Mouse (Mus musculus) embryonic facial prominence, embryonic 11.5 days (tissue): Measurements from ENCODE around the gene Med22. TPM values are rescaled to one million over a fixed set of nuclear protein-coding genes. Genes with fewer than 3 reads are reported as not detected.
"Not testable (repeated sequence)": the region's sequence is repeated elsewhere in the genome, so short reads cannot be mapped to it uniquely, and the experiment has no call there.

ENCODE experiments used
- ATAC-seq: fragments of 200-750 bp; cut with Nextera tagmentation; replicated peaks from 2 replicates; pipeline ENCODE4 v1.8.0; 2017; ENCODE audit warnings: low read depth; ENCODE audit not compliant: insufficient number of reproducible peaks, low FRiP score, low TSS enrichment
- DNase-seq: peaks from one replicate; pipeline ENCODE4 v3.0.0-alpha.2; 2015; ENCODE audit warnings: low spot score
- H3K27ac ChIP-seq: fragments of 300-500 bp; sonication (generic); replicated peaks from 2 replicates; pipeline ENCODE4 v1.5.1; 2014; ENCODE audit warnings: mild to moderate bottlenecking, low read depth, low read length, control low read depth
- H3K27me3 ChIP-seq: fragments of 300-500 bp; sonication (generic); 2 replicates; pipeline ENCODE4 v1.6.1; 2014; ENCODE audit warnings: mild to moderate bottlenecking, low read length, moderate library complexity, mixed read lengths; ENCODE audit not compliant: control insufficient read depth, insufficient read depth
- H3K36me3 ChIP-seq: fragments of 300-500 bp; sonication (generic); replicated peaks from 2 replicates; pipeline ENCODE4 v1.6.1; 2014; ENCODE audit warnings: low read depth, mild to moderate bottlenecking, low read length, moderate library complexity, mixed read lengths; ENCODE audit not compliant: control insufficient read depth, insufficient read depth
- H3K4me1 ChIP-seq: fragments of 300-500 bp; sonication (generic); 2 replicates; pipeline ENCODE4 v1.6.1; 2014; ENCODE audit warnings: low read length, mixed read lengths; ENCODE audit not compliant: control insufficient read depth, insufficient read depth
- H3K4me2 ChIP-seq: fragments of 300-500 bp; sonication (generic); 2 replicates; pipeline ENCODE4 v1.6.1; 2014; ENCODE audit warnings: low read depth, mild to moderate bottlenecking, control low read depth, low read length, moderate library complexity
- H3K4me3 ChIP-seq: fragments of 300-500 bp; sonication (generic); 2 replicates; pipeline ENCODE4 v1.5.1; 2014; ENCODE audit warnings: low read depth, low read length, control low read depth
- H3K9ac ChIP-seq: fragments of 300-500 bp; sonication (generic); replicated peaks from 2 replicates; pipeline ENCODE4 v1.6.1; 2014; ENCODE audit warnings: mild to moderate bottlenecking, control low read depth, low read length
- H3K9me3 ChIP-seq: fragments of 300-500 bp; sonication (generic); replicated peaks from 2 replicates; pipeline ENCODE4 v1.6.1; 2016; ENCODE audit warnings: mild to moderate bottlenecking, low read length, inconsistent platforms, mixed read lengths; ENCODE audit not compliant: control insufficient read depth
- WGBS: fragments of 180-500 bp; shearing (Covaris S2); extraction: QIAGEN DNeasy Blood & Tissue Kit; methylation state at CpG from one replicate; pipeline ENCODE4 v1.1.7; 2014; 5-methylcytosine and 5-hydroxymethylcytosine counted together
- polyA plus RNA-seq: library from polyadenylated mRNA; unstranded; fragments of >200 nt; fragmentation: Nextera tagmentation; extraction: Ambion mirVana; gene quantifications from 2 replicates; pipeline ENCODE4 v1.2.1, GENCODE M21; 2014

The Med22 gene
- polyA plus RNA-seq, 1 experiment from 2014 or later: 49.2 TPM

DNA sequence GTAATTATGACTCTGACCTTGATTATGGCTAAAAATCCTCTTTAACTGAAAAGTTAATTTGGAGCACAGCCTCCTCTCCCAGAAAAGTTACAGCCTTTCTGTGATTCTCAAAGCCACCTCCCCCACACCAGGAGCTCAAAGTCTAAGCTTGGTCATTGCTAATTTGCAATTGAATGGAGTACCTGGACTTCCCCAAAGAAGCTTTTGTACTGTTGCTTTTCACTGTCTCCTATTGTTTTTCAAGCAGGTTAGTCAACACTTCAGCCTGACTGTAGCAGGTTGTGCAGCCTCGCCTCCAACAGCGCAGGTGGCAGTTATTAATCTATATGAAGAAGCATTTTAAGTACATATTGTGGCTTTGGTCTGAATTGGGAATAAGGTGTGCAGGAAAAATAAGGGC is 24.9 kb downstream of the Med22 start:
- not testable (repeated sequence) for H3K4me1 ChIP-seq, H3K36me3 ChIP-seq, ATAC-seq, H3K9me3 ChIP-seq, H3K4me3 ChIP-seq, H3K27ac ChIP-seq, H3K4me2 ChIP-seq, H3K27me3 ChIP-seq, H3K9ac ChIP-seq, DNase-seq
- WGBS: 90% methylated on average over 2 of the region's 2 CpGs

- Histone ChIP-seq H3K27ac (no peak overlapping the region), H3K36me3 (no peaks in the 10 kb centered on the region), H3K4me2 (no peak overlapping the region), H3K9me3 (no peaks in the 10 kb centered on the region), H3K27me3 (no peaks in the 10 kb centered on the region), H3K4me3 (no peak overlapping the region), H3K9ac (no peak overlapping the region), H3K4me1 (no peaks in the 10 kb centered on the region)
- ATAC-seq (no peak), DNase-seq (no peak)
Measured at GRCm38 (mm10) chr2:26878571-26878970, 31.9 kb downstream of the Med22 start.

- Histone ChIP-seq H3K27me3 (no peaks in the 10 kb centered on the region), H3K27ac (no peak overlapping the region), H3K4me2 (no peak overlapping the region), H3K4me1 (no peaks in the 10 kb centered on the region), H3K4me3 (no peak overlapping the region), H3K36me3 (no peaks in the 10 kb centered on the region), H3K9ac (no peak overlapping the region), H3K9me3 (no peaks in the 10 kb centered on the region)
- DNase-seq (no peak), ATAC-seq (no peak)
- WGBS: 55% methylated on average over 6 of the region's 6 CpGs
Measured at GRCm38 (mm10) chr2:26870666-26871065, 39.8 kb downstream of the Med22 start.

GRCm38 (mm10) chr2:26864879-26865278 is 45.6 kb downstream of the Med22 start, which contains the start of gene Abo:
TSS of gene Abo (minus strand) at chr2:26864979.
- H3K4me2 ChIP-seq: no peak within 1 kb of the TSS
- DNase-seq: no peak
- WGBS: 76% methylated on average over 3 of the region's 3 CpGs
- no peaks in the 10 kb centered on the region for H3K36me3 ChIP-seq
- H3K9ac ChIP-seq: no peak within 1 kb of the TSS
- H3K9me3 ChIP-seq: no peaks in the 10 kb centered on the region
- H3K4me1 ChIP-seq: no peaks in the 10 kb centered on the region
- no peak within 1 kb of the TSS for H3K27ac ChIP-seq
- no peak for ATAC-seq
- no peaks in the 10 kb centered on the region for H3K27me3 ChIP-seq
- no peak within 1 kb of the TSS for H3K4me3 ChIP-seq

- DNase-seq (no peak), ATAC-seq (no peak)
- no peak overlapping the region for H3K27ac ChIP-seq
- no peak overlapping the region for H3K4me3 ChIP-seq
- no peak overlapping the region for H3K9ac ChIP-seq
- no peaks in the 10 kb centered on the region for H3K9me3 ChIP-seq
- 84% methylated on average over 3 of the region's 3 CpGs for WGBS
- H3K36me3 ChIP-seq: no peaks in the 10 kb centered on the region
- no peaks in the 10 kb centered on the region for H3K27me3 ChIP-seq
- no peak overlapping the region for H3K4me2 ChIP-seq
- H3K4me1 ChIP-seq: no peaks in the 10 kb centered on the region
Measured at GRCm38 (mm10) chr2:26862856-26863255, 47.6 kb downstream of the Med22 start.

Other genes starting within 250 kb of the Med22 start
- gene Lcn4, start 239.4 kb downstream of the Med22 start, polyA plus RNA-seq: not detected in 2 replicates
- not detected in 2 replicates for gene Abo, start 45.7 kb downstream of the Med22 start, polyA plus RNA-seq
- 16.3 and 17.0 TPM in 2 replicates for gene Surf6, start 7.8 kb downstream of the Med22 start, polyA plus RNA-seq
- gene Rpl7a, start 87 bp upstream of the Med22 start, polyA plus RNA-seq: 719 and 720 TPM in 2 replicates
- 43.7 and 45.3 TPM in 2 replicates for gene Surf2, start 5.7 kb upstream of the Med22 start, polyA plus RNA-seq
- 49.8 and 51.0 TPM in 2 replicates for gene Surf1, start 5.9 kb upstream of the Med22 start, polyA plus RNA-seq
- gene Surf4, start 23.3 kb upstream of the Med22 start, polyA plus RNA-seq: 162 and 165 TPM in 2 replicates
- gene Stkld1, start 23.4 kb upstream of the Med22 start, polyA plus RNA-seq: 0.28 TPM in 1 of 2 replicates, not detected in the other
- gene Rexo4, start 53.7 kb upstream of the Med22 start, polyA plus RNA-seq: 50.6 and 51.9 TPM in 2 replicates
- not detected in 2 replicates for gene Adamts13, start 62.7 kb upstream of the Med22 start, polyA plus RNA-seq
- 66.2 and 68.9 TPM in 2 replicates for gene Cacfd1, start 99.2 kb upstream of the Med22 start, polyA plus RNA-seq
- gene Slc2a6, start 117.3 kb upstream of the Med22 start, polyA plus RNA-seq: 0.84 and 1.2 TPM in 2 replicates
- 2.3 and 4.0 TPM in 2 replicates for gene Mymk, start 161.5 kb upstream of the Med22 start, polyA plus RNA-seq
- gene Adamtsl2, start 168.7 kb upstream of the Med22 start, polyA plus RNA-seq: 2.4 and 2.5 TPM in 2 replicates
- gene Fam163b, start 231.8 kb upstream of the Med22 start, polyA plus RNA-seq: 0.11 TPM in 1 of 2 replicates, not detected in the other